Mouse (Mus musculus) liver, embryonic 11.5 days (tissue): ENCODE results near the gene Txk. TPM values are rescaled to one million over a fixed set of nuclear protein-coding genes. Genes with fewer than 3 reads are reported as not detected.
A peak's percentile ranks its signal among the peaks of the same experiment; 100 is the strongest.

Source experiments
- ATAC-seq: fragments of 200-750 bp; cut with Nextera tagmentation; replicated peaks from 2 replicates; pipeline ENCODE4 v1.8.0; 2017; ENCODE audit warnings: moderate number of reproducible peaks, mild to moderate bottlenecking, moderate TSS enrichment, moderate library complexity; ENCODE audit not compliant: low FRiP score
- DNase-seq: peaks from one replicate; pipeline ENCODE4 v3.0.0-alpha.2; 2017; ENCODE audit warnings: low spot score
- H3K27ac ChIP-seq: fragments of 300-500 bp; sonication (generic); 2 replicates; pipeline ENCODE4 v1.5.1; 2014; ENCODE audit warnings: mild to moderate bottlenecking, low read depth, low read length, control low read depth
- H3K27me3 ChIP-seq: fragments of 300-500 bp; sonication (generic); replicated peaks from 2 replicates; pipeline ENCODE4 v1.6.1; 2014; ENCODE audit warnings: low read length, mixed read lengths; ENCODE audit not compliant: control insufficient read depth, insufficient read depth
- H3K36me3 ChIP-seq: fragments of 300-500 bp; sonication (generic); 2 replicates; pipeline ENCODE4 v1.6.1; 2014; ENCODE audit warnings: mild to moderate bottlenecking, low read length, moderate library complexity, mixed read lengths; ENCODE audit not compliant: control insufficient read depth, insufficient read depth
- H3K4me1 ChIP-seq: fragments of 300-500 bp; sonication (generic); replicated peaks from 2 replicates; pipeline ENCODE4 v1.6.1; 2014; ENCODE audit warnings: low read length, mixed read lengths; ENCODE audit not compliant: control insufficient read depth, insufficient read depth
- H3K4me2 ChIP-seq: fragments of 300-500 bp; sonication (generic); 2 replicates; pipeline ENCODE4 v1.6.1; 2014; ENCODE audit warnings: mild to moderate bottlenecking, control low read depth, moderate library complexity
- H3K4me3 ChIP-seq: fragments of 300-500 bp; sonication (generic); 2 replicates; pipeline ENCODE4 v1.5.1; 2014; ENCODE audit warnings: low read depth, low read length, control low read depth
- H3K9ac ChIP-seq: fragments of 300-500 bp; sonication (generic); 2 replicates; pipeline ENCODE4 v1.6.1; 2014; ENCODE audit warnings: low read depth, low read length, control low read depth
- H3K9me3 ChIP-seq: fragments of 300-500 bp; sonication (generic); 2 replicates; pipeline ENCODE4 v1.6.1; 2016; ENCODE audit warnings: low read length, inconsistent platforms, mixed read lengths; ENCODE audit not compliant: control insufficient read depth
- WGBS: fragments of 180-500 bp; shearing (Covaris S2); extraction: QIAGEN DNeasy Blood & Tissue Kit; methylation state at CpG from one replicate; pipeline ENCODE4 v1.1.7; 2014; 5-methylcytosine and 5-hydroxymethylcytosine counted together
- polyA plus RNA-seq: library from polyadenylated mRNA; unstranded; fragments of >200 nt; fragmentation: Nextera tagmentation; extraction: Ambion mirVana; gene quantifications from 2 replicates; pipeline ENCODE4 v1.2.1, GENCODE M21; 2014

Txk gene
- polyA plus RNA-seq, 1 experiment from 2014 or later: not detected

DNA sequence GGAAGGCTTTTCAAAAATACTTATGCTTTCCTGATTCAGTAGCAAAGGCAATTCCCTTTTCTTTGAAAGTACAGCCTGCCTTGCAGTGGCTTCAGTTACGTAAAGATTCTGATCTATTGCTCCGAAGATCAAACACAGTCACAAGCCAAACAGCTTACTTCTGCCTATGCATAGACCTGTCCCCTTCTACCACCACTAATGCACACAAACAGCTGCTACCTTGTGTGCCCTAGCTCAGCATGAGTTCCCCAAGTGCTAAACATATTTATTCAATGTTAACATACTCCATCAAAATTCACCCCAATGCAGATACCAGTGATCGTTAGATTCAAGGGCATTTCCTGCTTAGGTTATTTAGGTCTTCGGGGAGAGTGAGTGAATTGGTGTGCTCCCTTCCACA, 6.1 kb downstream of the Txk start:
- 0 out of 2 replicates have a peak, but pooled peaks cover 4% of the 10 kb centered on the region for H3K4me1 ChIP-seq
- DNase-seq (no peak), ATAC-seq (no peak)
- H3K27me3 ChIP-seq: no peaks in the 10 kb centered on the region
- 67% methylated on average over 4 of the region's 4 CpGs for WGBS
- H3K27ac ChIP-seq: no peak overlapping the region
- H3K36me3 ChIP-seq: no peaks in the 10 kb centered on the region
- no peak overlapping the region for H3K9ac ChIP-seq
- H3K4me2 ChIP-seq: no peak overlapping the region
- H3K4me3 ChIP-seq: no peak overlapping the region
- no peaks in the 10 kb centered on the region for H3K9me3 ChIP-seq

DNA sequence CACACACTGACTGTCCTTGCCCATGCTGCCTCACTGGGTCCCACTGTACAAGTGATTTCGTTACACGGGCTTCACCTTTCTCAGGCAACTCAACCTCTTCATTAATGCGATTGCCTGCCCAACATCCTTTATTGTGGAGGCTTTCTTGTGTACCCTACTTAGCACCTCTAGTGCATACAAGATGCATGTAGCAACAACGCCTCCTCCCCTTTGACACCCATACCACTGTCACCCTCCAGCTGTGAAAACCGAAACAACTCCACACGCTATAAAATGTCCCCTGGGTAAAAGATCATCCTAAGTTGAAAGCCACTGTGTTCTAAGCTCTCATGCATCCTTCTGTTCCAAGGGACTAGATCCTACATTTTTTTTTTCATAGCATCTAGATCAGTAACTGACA, 9.5 kb downstream of the Txk start:
- ATAC-seq (no peak), DNase-seq (no peak)
- Histone ChIP-seq H3K9me3 (no peaks in the 10 kb centered on the region), H3K4me2 (no peak overlapping the region), H3K27me3 (no peaks in the 10 kb centered on the region), H3K27ac (no peak overlapping the region), H3K4me1 (no peaks in the 10 kb centered on the region), H3K4me3 (no peak overlapping the region), H3K9ac (no peak overlapping the region), H3K36me3 (no peaks in the 10 kb centered on the region)
- WGBS: 82% methylated on average over 6 of the region's 6 CpGs

DNA sequence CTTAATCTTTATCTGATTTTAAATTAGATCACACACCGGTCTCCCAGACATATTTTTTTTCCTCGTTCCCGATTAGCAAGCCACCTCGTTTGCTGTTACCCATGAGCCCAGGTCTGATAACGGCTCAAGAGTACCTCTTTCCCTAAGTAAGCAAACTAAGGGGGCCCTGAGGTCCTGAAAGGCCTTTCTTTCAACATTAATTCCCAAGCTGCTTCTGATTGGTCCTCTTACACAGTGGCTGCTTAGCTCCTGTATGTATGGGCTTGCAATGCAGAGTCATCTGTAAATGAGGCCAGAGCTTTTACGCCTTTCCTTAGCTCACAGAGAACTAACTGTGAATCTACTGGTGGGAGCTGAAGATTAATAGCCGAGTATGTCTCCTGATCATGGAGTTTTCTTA, 15.7 kb downstream of the Txk start:
- no peaks in the 10 kb centered on the region for H3K9me3 ChIP-seq
- no peak for DNase-seq
- peak overlapping the region; percentile 17 for H3K4me2 ChIP-seq
- no peak overlapping the region for H3K27ac ChIP-seq
- H3K36me3 ChIP-seq: no peaks in the 10 kb centered on the region
- no peak overlapping the region for H3K4me3 ChIP-seq
- peaks cover 4% of the 10 kb centered on the region; the same call in 1 of the 2 replicates for H3K4me1 ChIP-seq
- no peaks in the 10 kb centered on the region for H3K27me3 ChIP-seq
- no peak overlapping the region for H3K9ac ChIP-seq
- ATAC-seq: no peak
- 41% methylated on average over 7 of the region's 7 CpGs for WGBS

DNA sequence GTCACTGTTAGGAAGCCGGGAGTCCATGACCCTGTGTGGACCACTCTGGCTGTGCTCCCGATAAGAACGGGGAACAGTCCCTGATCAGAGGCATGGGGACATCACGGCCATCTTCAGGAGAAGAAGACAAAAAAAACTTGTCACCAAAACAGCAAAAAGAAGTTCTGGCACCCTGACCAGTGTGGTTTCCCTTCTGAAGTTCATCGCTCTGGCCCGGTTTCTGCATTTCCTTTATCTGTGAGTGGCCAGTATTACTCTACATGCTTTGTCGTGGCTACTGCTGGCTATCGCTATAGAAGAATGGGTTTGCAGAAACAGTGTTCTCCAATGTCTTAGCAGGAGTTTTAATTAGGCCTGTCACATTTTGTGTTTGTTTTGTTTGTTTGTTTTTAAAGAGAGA, 16.1 kb downstream of the Txk start:
- Histone ChIP-seq H3K36me3 (no peaks in the 10 kb centered on the region), H3K27me3 (no peaks in the 10 kb centered on the region), H3K4me2 (peak overlapping the region; percentile 17; the same call in 1 of the 2 replicates), H3K4me1 (peaks cover 4% of the 10 kb centered on the region; the same call in 1 of the 2 replicates), H3K4me3 (no peak overlapping the region), H3K9ac (no peak overlapping the region), H3K27ac (no peak overlapping the region), H3K9me3 (no peaks in the 10 kb centered on the region)
- no peak for DNase-seq
- WGBS: 33% methylated on average over 8 of the region's 8 CpGs
- ATAC-seq: no peak

DNA sequence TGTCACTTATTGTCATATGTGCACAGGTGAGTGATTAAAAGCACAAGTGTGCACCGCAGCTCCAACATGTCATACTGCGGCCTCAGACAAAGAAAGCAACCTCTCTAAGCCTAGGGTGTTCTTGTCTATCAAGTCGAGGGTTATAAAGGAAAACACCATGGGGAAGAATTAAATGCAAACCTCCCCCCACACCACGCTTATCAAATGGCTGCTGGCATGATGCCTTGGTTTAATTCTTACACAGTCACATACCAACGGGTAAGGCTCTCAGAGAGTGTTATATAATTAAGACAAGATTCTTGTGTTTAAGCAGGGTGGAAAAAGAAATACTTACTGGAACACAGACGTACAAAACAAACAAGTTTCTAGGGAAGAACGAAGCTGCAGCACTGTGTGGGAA, 16.8 kb downstream of the Txk start:
- H3K27me3 ChIP-seq: no peaks in the 10 kb centered on the region
- no peaks in the 10 kb centered on the region for H3K9me3 ChIP-seq
- H3K27ac ChIP-seq: no peak overlapping the region
- no peak overlapping the region for H3K9ac ChIP-seq
- no peak overlapping the region for H3K4me3 ChIP-seq
- DNase-seq (no peak), ATAC-seq (no peak)
- H3K36me3 ChIP-seq: no peaks in the 10 kb centered on the region
- peaks cover 4% of the 10 kb centered on the region; the same call in 1 of the 2 replicates for H3K4me1 ChIP-seq
- 78% methylated on average over 7 of the region's 7 CpGs for WGBS
- H3K4me2 ChIP-seq: no peak overlapping the region

DNA sequence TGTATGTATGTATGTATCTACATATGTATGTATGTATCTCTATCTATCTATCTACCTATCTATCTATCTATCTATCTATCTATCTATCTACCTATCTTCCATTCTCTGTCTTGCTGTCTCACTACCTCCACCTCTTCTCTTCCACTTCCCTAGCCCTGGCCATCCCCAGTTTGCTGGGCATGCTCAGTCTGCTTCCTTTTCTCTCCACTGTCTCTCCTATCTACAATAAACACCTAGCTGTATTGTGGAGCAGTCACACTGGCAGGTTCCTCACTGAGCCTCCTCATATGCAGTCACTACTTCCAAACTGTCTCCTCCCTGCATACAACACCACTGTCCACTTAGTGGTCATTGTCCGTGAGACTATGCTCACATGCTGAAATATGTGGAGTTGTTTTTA, 19.7 kb downstream of the Txk start:
- peaks cover 4% of the 10 kb centered on the region; the same call in 1 of the 2 replicates for H3K4me1 ChIP-seq
- H3K9me3 ChIP-seq: no peaks in the 10 kb centered on the region
- H3K4me2 ChIP-seq: no peak overlapping the region
- H3K9ac ChIP-seq: no peak overlapping the region
- H3K27me3 ChIP-seq: no peaks in the 10 kb centered on the region
- WGBS: 86% methylated on average over 1 of the region's 1 CpGs
- H3K4me3 ChIP-seq: no peak overlapping the region
- H3K27ac ChIP-seq: no peak overlapping the region
- ATAC-seq (no peak), DNase-seq (no peak)
- H3K36me3 ChIP-seq: no peaks in the 10 kb centered on the region

DNA sequence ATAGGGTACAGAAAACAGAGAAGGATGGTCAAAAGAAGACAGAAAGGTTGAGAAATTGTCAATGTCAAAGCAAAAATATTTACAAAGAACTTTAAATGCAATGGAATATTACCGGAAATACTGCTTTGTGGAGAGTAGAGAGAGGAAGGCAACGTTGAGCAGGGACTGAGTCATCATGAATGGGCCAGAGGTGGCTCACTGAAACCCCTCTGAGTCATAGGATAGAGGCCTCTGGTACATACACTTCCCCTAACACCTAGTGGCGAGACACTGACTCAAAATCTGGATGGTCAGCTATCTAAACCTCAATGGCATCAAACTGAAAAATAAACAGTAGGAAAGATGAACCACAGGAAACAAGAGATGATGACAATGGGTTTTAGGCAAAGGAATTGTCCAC, 27.2 kb downstream of the Txk start:
- no peak overlapping the region for H3K4me3 ChIP-seq
- H3K4me2 ChIP-seq: no peak overlapping the region
- no peak overlapping the region for H3K27ac ChIP-seq
- H3K9ac ChIP-seq: no peak overlapping the region
- H3K27me3 ChIP-seq: no peaks in the 10 kb centered on the region
- no peaks in the 10 kb centered on the region for H3K9me3 ChIP-seq
- WGBS: 66% methylated on average over 3 of the region's 3 CpGs
- H3K4me1 ChIP-seq: no peaks in the 10 kb centered on the region
- ATAC-seq (no peak), DNase-seq (no peak)
- no peaks in the 10 kb centered on the region for H3K36me3 ChIP-seq

DNA sequence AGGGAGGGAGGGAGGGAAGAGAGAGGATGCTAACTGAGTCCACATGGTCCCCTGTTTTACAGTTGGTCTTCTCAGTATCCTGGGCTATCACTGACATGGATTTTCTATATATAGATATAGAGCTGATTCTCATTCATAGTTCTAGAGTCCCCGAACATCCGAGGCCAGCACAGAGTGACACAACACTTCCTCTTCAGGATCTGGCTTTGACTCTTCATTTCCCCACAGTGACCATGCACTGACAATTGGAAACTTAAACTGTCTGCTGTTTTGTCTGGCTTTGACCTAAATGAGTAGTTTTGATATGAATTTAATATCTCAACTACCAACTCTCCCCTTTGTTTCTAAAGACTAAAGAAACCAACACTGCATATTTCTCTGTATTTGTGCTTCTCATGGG, 29.1 kb downstream of the Txk start:
- WGBS: 49% methylated on average over 2 of the region's 2 CpGs

DNA sequence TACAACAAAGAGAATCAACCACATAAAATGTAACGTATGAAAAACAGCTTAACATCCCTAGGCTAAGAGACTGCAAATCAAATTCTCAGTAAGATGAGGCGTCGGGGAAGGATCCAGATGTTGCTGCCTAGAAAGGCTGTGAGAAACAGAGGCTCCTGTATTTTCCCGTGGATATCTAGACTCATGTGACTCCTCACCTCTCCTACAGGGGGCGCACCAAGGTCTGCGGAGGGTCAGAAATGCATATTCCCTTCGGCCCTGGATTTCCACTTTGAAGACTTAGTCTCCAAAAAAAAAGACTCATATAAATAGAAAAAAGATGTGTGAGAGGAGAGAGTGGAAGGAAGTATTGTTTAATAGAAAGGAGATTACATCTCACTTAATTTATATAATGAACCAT, 32.0 kb downstream of the Txk start:
- 58% methylated on average over 7 of the region's 7 CpGs for WGBS
- Histone ChIP-seq H3K27ac (no peak overlapping the region), H3K36me3 (no peaks in the 10 kb centered on the region), H3K4me3 (no peak overlapping the region), H3K9me3 (no peaks in the 10 kb centered on the region), H3K4me1 (no peaks in the 10 kb centered on the region), H3K27me3 (no peaks in the 10 kb centered on the region), H3K4me2 (no peak overlapping the region), H3K9ac (no peak overlapping the region)
- ATAC-seq (no peak), DNase-seq (no peak)

More for the DNA sequence above, 29.1 kb downstream of the Txk start:
- ATAC-seq (no peak), DNase-seq (no peak)
- H3K9me3 ChIP-seq: no peaks in the 10 kb centered on the region
- H3K4me1 ChIP-seq: no peaks in the 10 kb centered on the region
- H3K27me3 ChIP-seq: no peaks in the 10 kb centered on the region
- no peaks in the 10 kb centered on the region for H3K36me3 ChIP-seq
- no peak overlapping the region for H3K9ac ChIP-seq
- no peak overlapping the region for H3K4me2 ChIP-seq
- no peak overlapping the region for H3K27ac ChIP-seq
- no peak overlapping the region for H3K4me3 ChIP-seq
